Mouse (Mus musculus) erythroid progenitor cell, adult 5-6 weeks (primary cell): ENCODE results near the gene Mrpl12. TPM values are rescaled to one million over a fixed set of nuclear protein-coding genes. Genes with fewer than 3 reads are reported as not detected.

ENCODE experiments used
- ATAC-seq: replicated peaks from 2 replicates; pipeline ENCODE4 v1.8.0; 2016; ENCODE audit warnings: moderate number of reproducible peaks, mild to moderate bottlenecking, moderate TSS enrichment, inconsistent platforms; ENCODE audit not compliant: poor library complexity, low FRiP score, severe bottlenecking
- total RNA-seq, 2 experiments: library from RNA; stranded (forward) in 1 of 2; stranded (reverse) in 1 of 2; fragments of 150-400 nt in 1 of 2; fragments of 186-747, 209-891 nt in 1 of 2; gene quantifications; 2 replicates each; pipeline versions ENCODE4 v1.2.3 to v1.2.4; 2015 to 2017; ENCODE audit warnings: low replicate concordance in 2 of 2

Mrpl12 gene
- total RNA-seq, 2 experiments from 2014 or later: 11.6 to 17.6 TPM

DNA sequence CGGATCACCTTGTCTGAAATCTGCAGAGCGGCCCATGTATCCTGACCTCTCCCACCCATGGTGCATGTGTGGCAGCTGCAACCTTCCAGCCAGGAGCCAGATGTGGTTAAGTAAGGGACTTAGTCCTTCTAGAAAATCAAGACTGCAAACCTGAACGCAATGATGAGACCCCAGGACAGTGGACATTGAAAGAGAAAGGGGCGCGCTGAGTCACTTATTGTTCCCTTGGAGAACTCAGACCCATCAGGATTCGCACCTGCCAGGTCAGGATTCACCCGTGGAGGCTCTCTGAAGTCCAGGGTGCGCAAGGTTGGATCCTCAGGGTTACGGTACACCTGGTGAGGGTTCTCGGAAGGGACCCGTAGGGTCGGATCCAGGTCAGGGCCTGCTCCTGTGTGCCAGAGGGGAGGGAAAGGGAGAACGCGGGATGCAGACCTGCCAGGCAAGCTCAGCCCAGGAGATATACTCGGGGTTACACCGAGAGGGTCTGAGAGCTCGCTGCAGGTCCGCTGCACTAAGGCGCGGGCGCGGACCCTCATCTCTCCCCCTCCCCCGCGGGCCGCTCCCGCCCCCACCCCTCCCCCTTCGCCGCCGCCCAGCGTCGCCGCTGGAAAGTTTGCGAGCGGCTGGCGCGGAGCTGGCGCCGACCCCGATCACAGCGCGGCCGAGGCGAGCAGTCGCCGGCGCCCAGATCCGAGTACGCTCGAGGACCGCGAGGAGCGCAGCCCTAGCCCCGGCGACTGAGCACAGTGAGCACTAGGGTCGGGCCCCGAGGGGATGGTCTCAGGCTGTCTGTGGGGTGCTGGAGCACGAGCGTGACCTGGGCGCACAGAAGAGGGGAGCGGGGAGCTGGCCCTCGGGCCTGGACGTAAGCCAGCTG is 45.9 kb downstream of the Mrpl12 start, which contains the start of gene Gcgr:
Gene Gcgr, plus strand, starts transcription at position 615 of the 880 bp plus-strand sequence.
- no peak for ATAC-seq

DNA sequence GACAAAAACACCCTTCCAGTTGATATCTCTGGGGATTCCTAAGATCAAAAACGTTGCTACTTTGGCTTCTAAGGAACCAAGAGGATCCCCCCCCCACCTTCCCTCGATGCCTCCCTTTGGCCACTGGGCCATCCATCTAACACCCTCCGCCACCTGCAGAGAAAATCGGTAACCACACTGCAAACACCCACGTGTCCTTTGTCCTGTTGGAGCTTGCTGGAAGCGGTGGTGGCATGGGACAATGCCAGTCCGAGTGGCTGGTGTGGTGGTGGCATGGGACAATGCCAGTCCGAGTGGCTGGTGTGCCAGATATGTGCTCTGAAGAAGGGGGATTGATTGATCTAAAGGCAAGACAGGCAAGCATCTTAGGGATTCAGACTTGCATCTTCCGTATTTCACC is 47.2 kb downstream of the Mrpl12 start:
- no peak for ATAC-seq

DNA sequence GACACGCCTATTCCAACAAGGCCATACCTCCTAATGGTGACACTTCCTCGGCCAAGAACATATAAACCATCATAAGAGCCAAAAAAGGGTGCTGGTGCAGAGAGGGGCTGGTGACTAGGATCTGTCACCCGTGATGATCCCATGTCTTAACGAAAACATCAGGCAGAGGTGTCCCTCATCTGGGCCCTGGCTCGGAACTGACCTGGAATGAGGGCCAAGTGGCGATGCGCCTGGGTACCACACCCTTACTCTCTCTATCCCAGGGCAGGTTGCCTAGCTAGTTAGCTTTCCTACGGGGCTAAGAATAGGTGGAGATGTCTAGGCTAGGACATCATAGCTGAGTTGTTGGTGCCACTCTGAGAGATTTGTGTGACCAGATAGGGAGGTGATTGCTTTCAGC is 49.7 kb downstream of the Mrpl12 start:
- ATAC-seq: no peak

DNA sequence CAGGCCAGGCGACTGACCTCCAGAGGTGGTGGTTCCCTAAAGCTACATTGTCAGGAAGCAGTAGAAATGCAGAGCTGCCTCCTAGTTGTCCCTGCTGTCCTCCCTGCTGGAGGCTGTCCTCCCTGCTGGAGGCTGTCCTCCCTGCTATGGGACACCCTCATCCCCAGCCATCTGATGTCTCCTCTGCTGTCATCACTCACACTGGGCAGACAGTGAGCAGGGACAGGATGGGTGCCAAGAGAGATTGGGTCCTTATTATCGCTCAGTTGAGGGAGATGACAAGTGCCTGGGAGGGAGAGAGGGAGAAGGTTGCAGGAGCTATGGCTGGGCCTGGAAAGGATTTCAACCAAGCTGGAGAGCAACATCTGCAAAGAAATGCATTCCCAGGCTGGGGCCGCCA is 50.7 kb downstream of the Mrpl12 start:
- ATAC-seq: no peak

DNA sequence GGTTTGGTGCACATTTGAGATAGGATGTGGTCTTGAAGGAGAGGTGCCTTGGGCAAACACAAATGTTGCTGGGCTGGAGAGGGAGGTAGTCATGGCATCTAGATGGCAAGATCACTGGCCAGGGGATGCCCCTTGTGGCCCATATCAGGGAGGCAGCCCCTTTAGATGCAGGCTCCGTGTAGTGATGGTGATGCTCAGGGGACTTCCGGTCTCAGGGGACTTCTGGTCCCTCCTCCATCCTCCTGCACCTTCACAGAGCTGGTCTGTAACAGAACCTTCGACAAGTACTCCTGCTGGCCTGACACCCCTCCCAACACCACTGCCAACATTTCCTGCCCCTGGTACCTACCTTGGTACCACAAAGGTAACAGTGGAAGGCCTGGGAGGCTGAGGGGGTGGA is 51.4 kb downstream of the Mrpl12 start:
- no peak for ATAC-seq

DNA sequence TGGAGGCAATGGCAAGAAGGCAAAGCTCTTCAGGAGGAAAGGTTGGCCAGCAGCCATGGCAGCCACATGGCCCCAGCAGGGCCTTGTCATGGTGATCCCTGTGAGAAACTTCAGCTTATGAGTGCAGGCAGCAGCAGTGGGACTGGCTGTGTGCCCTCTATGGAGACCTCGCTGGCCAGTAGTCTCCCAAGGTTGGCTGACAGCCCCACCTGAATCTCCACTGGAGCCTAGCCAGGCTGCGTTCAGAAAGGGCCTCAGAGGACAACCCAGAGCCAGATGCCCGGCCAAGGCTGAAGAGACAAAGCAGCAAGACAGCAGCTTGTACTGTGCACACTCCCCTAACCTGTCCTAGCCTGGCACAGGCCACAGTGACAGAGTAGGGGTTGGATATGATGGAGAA is 54.1 kb downstream of the Mrpl12 start:
- ATAC-seq: no peak

Other genes with a start within 250 kb of the Mrpl12 start
- gene Actg1, start 136.1 kb upstream of the Mrpl12 start, total RNA-seq (2015; ENCODE audit: low replicate concordance): 531 and 597 TPM in 2 replicates
- gene Actg1, start 136.1 kb upstream of the Mrpl12 start, total RNA-seq (2017; ENCODE audit: low replicate concordance): 282 and 330 TPM in 2 replicates
- gene Fscn2, start 123.1 kb upstream of the Mrpl12 start, total RNA-seq (2015; ENCODE audit: low replicate concordance): not detected in 2 replicates
- not detected in 2 replicates for gene Fscn2, start 123.1 kb upstream of the Mrpl12 start, total RNA-seq (2017; ENCODE audit: low replicate concordance)
- gene Faap100, start 105.8 kb upstream of the Mrpl12 start, total RNA-seq (2015; ENCODE audit: low replicate concordance): 6.1 and 8.0 TPM in 2 replicates
- 2.0 and 9.4 TPM in 2 replicates for gene Faap100, start 105.8 kb upstream of the Mrpl12 start, total RNA-seq (2017; ENCODE audit: low replicate concordance)
- 35.2 and 47.6 TPM in 2 replicates for gene Nploc4, start 46.9 kb upstream of the Mrpl12 start, total RNA-seq (2015; ENCODE audit: low replicate concordance)
- 63.8 and 65.8 TPM in 2 replicates for gene Nploc4, start 46.9 kb upstream of the Mrpl12 start, total RNA-seq (2017; ENCODE audit: low replicate concordance)
- gene Tspan10, start 42.0 kb upstream of the Mrpl12 start, total RNA-seq (2015; ENCODE audit: low replicate concordance): not detected in 2 replicates
- gene Tspan10, start 42.0 kb upstream of the Mrpl12 start, total RNA-seq (2017; ENCODE audit: low replicate concordance): 0.13 and 1.8 TPM in 2 replicates
- not detected in 2 replicates for gene Pde6g, start 31.1 kb upstream of the Mrpl12 start, total RNA-seq (2015; ENCODE audit: low replicate concordance)
- not detected in 2 replicates for gene Pde6g, start 31.1 kb upstream of the Mrpl12 start, total RNA-seq (2017; ENCODE audit: low replicate concordance)
- gene Oxld1, start 26.5 kb upstream of the Mrpl12 start, total RNA-seq (2015; ENCODE audit: low replicate concordance): 4.3 TPM in 1 of 2 replicates, not detected in the other
- gene Oxld1, start 26.5 kb upstream of the Mrpl12 start, total RNA-seq (2017; ENCODE audit: low replicate concordance): 1.4 and 5.0 TPM in 2 replicates
- gene Ccdc137, start 26.5 kb upstream of the Mrpl12 start, total RNA-seq (2015; ENCODE audit: low replicate concordance): 5.8 and 26.8 TPM in 2 replicates
- gene Ccdc137, start 26.5 kb upstream of the Mrpl12 start, total RNA-seq (2017; ENCODE audit: low replicate concordance): 21.2 and 24.0 TPM in 2 replicates
- gene Arl16, start 17.0 kb upstream of the Mrpl12 start, total RNA-seq (2015; ENCODE audit: low replicate concordance): 13.8 and 22.0 TPM in 2 replicates
- gene Arl16, start 17.0 kb upstream of the Mrpl12 start, total RNA-seq (2017; ENCODE audit: low replicate concordance): 3.8 and 16.7 TPM in 2 replicates
- gene Slc25a10, start 7.2 kb downstream of the Mrpl12 start, total RNA-seq (2015; ENCODE audit: low replicate concordance): 7.2 and 17.6 TPM in 2 replicates
- 25.4 and 40.1 TPM in 2 replicates for gene Slc25a10, start 7.2 kb downstream of the Mrpl12 start, total RNA-seq (2017; ENCODE audit: low replicate concordance)
- gene Gcgr, start 46.1 kb downstream of the Mrpl12 start, total RNA-seq (2015; ENCODE audit: low replicate concordance): not detected in 2 replicates
- not detected in 2 replicates for gene Gcgr, start 46.1 kb downstream of the Mrpl12 start, total RNA-seq (2017; ENCODE audit: low replicate concordance)
- 19.8 and 23.5 TPM in 2 replicates for gene Mcrip1, start 65.1 kb downstream of the Mrpl12 start, total RNA-seq (2015; ENCODE audit: low replicate concordance)
- gene Mcrip1, start 65.1 kb downstream of the Mrpl12 start, total RNA-seq (2017; ENCODE audit: low replicate concordance): 1.7 and 5.6 TPM in 2 replicates
- not detected in 2 replicates for gene Ppp1r27, start 66.5 kb downstream of the Mrpl12 start, total RNA-seq (2015; ENCODE audit: low replicate concordance)
- not detected in 2 replicates for gene Ppp1r27, start 66.5 kb downstream of the Mrpl12 start, total RNA-seq (2017; ENCODE audit: low replicate concordance)
- 101 and 104 TPM in 2 replicates for gene P4hb, start 88.6 kb downstream of the Mrpl12 start, total RNA-seq (2015; ENCODE audit: low replicate concordance)
- gene P4hb, start 88.6 kb downstream of the Mrpl12 start, total RNA-seq (2017; ENCODE audit: low replicate concordance): 112 and 141 TPM in 2 replicates
- gene Arhgdia, start 97.0 kb downstream of the Mrpl12 start, total RNA-seq (2015; ENCODE audit: low replicate concordance): 134 and 150 TPM in 2 replicates
- 45.3 and 49.3 TPM in 2 replicates for gene Arhgdia, start 97.0 kb downstream of the Mrpl12 start, total RNA-seq (2017; ENCODE audit: low replicate concordance)
- gene Alyref, start 113.8 kb downstream of the Mrpl12 start, total RNA-seq (2015; ENCODE audit: low replicate concordance): 72.9 and 87.2 TPM in 2 replicates
- gene Alyref, start 113.8 kb downstream of the Mrpl12 start, total RNA-seq (2017; ENCODE audit: low replicate concordance): 142 and 227 TPM in 2 replicates
- 28.1 and 35.0 TPM in 2 replicates for gene Anapc11, start 113.8 kb downstream of the Mrpl12 start, total RNA-seq (2015; ENCODE audit: low replicate concordance)
- gene Anapc11, start 113.8 kb downstream of the Mrpl12 start, total RNA-seq (2017; ENCODE audit: low replicate concordance): 2.8 and 12.1 TPM in 2 replicates
- not detected in 2 replicates for gene Npb, start 123.9 kb downstream of the Mrpl12 start, total RNA-seq (2015; ENCODE audit: low replicate concordance)
- gene Npb, start 123.9 kb downstream of the Mrpl12 start, total RNA-seq (2017; ENCODE audit: low replicate concordance): not detected in 2 replicates
- 13.3 and 14.7 TPM in 2 replicates for gene Pcyt2, start 133.3 kb downstream of the Mrpl12 start, total RNA-seq (2015; ENCODE audit: low replicate concordance)
- gene Pcyt2, start 133.3 kb downstream of the Mrpl12 start, total RNA-seq (2017; ENCODE audit: low replicate concordance): 20.7 and 23.1 TPM in 2 replicates
- 59.9 and 61.3 TPM in 2 replicates for gene Sirt7, start 140.6 kb downstream of the Mrpl12 start, total RNA-seq (2015; ENCODE audit: low replicate concordance)
- gene Sirt7, start 140.6 kb downstream of the Mrpl12 start, total RNA-seq (2017; ENCODE audit: low replicate concordance): 81.2 and 85.6 TPM in 2 replicates
- gene Mafg, start 149.0 kb downstream of the Mrpl12 start, total RNA-seq (2015; ENCODE audit: low replicate concordance): 36.0 TPM in 2 replicates
- 71.3 and 91.6 TPM in 2 replicates for gene Mafg, start 149.0 kb downstream of the Mrpl12 start, total RNA-seq (2017; ENCODE audit: low replicate concordance)
- 2.1 TPM in 1 of 2 replicates, not detected in the other for gene Pycr1, start 159.2 kb downstream of the Mrpl12 start, total RNA-seq (2015; ENCODE audit: low replicate concordance)
- 1.1 TPM in 1 of 2 replicates, not detected in the other for gene Pycr1, start 159.2 kb downstream of the Mrpl12 start, total RNA-seq (2017; ENCODE audit: low replicate concordance)
- gene Myadml2, start 163.5 kb downstream of the Mrpl12 start, total RNA-seq (2015; ENCODE audit: low replicate concordance): not detected in 2 replicates
- gene Myadml2, start 163.5 kb downstream of the Mrpl12 start, total RNA-seq (2017; ENCODE audit: low replicate concordance): not detected in 2 replicates
- not detected in 2 replicates for gene Notum, start 176.6 kb downstream of the Mrpl12 start, total RNA-seq (2015; ENCODE audit: low replicate concordance)
- not detected in 2 replicates for gene Notum, start 176.6 kb downstream of the Mrpl12 start, total RNA-seq (2017; ENCODE audit: low replicate concordance)
- 33.1 and 41.4 TPM in 2 replicates for gene Aspscr1, start 188.4 kb downstream of the Mrpl12 start, total RNA-seq (2015; ENCODE audit: low replicate concordance)
- gene Aspscr1, start 188.4 kb downstream of the Mrpl12 start, total RNA-seq (2017; ENCODE audit: low replicate concordance): 46.0 and 59.7 TPM in 2 replicates
- gene Cenpx, start 229.1 kb downstream of the Mrpl12 start, total RNA-seq (2015; ENCODE audit: low replicate concordance): 7.1 and 35.3 TPM in 2 replicates
- 15.0 and 21.2 TPM in 2 replicates for gene Cenpx, start 229.1 kb downstream of the Mrpl12 start, total RNA-seq (2017; ENCODE audit: low replicate concordance)
- gene Lrrc45, start 229.3 kb downstream of the Mrpl12 start, total RNA-seq (2015; ENCODE audit: low replicate concordance): 3.4 and 6.1 TPM in 2 replicates
- gene Lrrc45, start 229.3 kb downstream of the Mrpl12 start, total RNA-seq (2017; ENCODE audit: low replicate concordance): 12.3 and 12.9 TPM in 2 replicates
- not detected in 2 replicates for gene Rac3, start 236.9 kb downstream of the Mrpl12 start, total RNA-seq (2015; ENCODE audit: low replicate concordance)
- gene Rac3, start 236.9 kb downstream of the Mrpl12 start, total RNA-seq (2017; ENCODE audit: low replicate concordance): 1.3 and 3.5 TPM in 2 replicates
- gene Dcxr, start 242.7 kb downstream of the Mrpl12 start, total RNA-seq (2015; ENCODE audit: low replicate concordance): 3.6 TPM in 1 of 2 replicates, not detected in the other
- gene Dcxr, start 242.7 kb downstream of the Mrpl12 start, total RNA-seq (2017; ENCODE audit: low replicate concordance): 7.2 TPM in 1 of 2 replicates, not detected in the other
- gene Cbr2, start 247.5 kb downstream of the Mrpl12 start, total RNA-seq (2015; ENCODE audit: low replicate concordance): 21.8 and 23.4 TPM in 2 replicates
- gene Cbr2, start 247.5 kb downstream of the Mrpl12 start, total RNA-seq (2017; ENCODE audit: low replicate concordance): not detected in 2 replicates